Comparison of ENCODE assay signal across 8 mouse cellular contexts in the genomic region with DNA sequence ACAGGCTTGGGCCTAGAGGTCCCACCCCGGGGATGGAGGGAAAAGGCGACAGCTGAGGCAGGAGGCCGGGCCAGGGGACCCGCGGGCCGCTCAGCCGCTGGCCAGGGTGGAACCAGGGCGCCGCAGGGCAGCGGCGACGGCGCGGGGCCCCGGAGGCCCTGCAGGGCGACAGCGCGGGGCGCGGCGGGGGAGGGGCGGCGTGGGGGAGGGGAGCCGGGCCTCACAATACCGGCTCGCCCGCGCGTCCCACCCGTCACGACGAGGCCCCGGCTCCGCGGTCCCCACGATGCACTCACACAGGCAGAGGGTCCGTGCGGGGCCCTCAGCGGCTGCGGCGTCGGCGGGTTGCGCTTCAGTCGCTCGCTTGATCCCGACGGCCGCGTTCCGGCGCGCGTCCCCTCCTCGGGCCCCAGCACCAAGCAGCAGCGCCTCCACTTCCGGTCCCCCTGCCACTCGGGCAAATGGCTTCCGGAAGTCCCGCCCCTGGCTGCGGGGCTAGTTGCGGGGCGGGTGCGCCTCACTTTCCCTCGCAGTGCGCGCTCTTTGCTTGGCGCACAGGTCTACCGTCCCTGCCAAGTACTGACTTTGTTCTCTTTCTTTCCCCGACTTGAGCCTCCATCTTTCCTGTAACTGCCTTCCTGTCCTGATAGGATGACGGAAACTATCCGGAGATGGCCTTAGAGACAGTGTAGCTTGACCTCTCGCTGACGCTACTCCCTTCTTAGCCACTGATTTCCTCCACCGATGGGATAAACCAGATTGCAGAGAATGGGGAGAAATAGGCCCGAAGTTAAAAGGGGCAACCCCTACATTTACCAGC. TPM values are rescaled to one million over a fixed set of nuclear protein-coding genes. Genes with fewer than 3 reads are reported as not detected.
DNase-seq lines count a peak whose midpoint lies in the region; ATAC-seq and TF ChIP-seq lines count a peak whose summit lies in the region.

No protein-coding gene starts in this region.

- H3K4me2 ChIP-seq in heart, embryonic 11.5 days: peak overlapping the region; percentile 98
- H3K4me2 ChIP-seq in kidney, embryonic 16.5 days (replicated peaks; ENCODE audit: low read depth, low read length): peak overlapping the region; percentile 97
- peak overlapping the region; percentile 91 for H3K4me2 ChIP-seq in myocyte (ENCODE audit: low read depth)

- peaks cover 33% of the 10 kb centered on the region for H3K79me2 ChIP-seq in liver, adult 2 months (ENCODE audit: control insufficient read depth, insufficient read depth, low read length)
- H3K79me2 ChIP-seq in myocyte (ENCODE audit: control insufficient read depth, insufficient read depth): peaks cover 55% of the 10 kb centered on the region

- no peaks in the 10 kb centered on the region for H3K9me3 ChIP-seq in heart, embryonic 11.5 days (replicated peaks; ENCODE audit: control insufficient read depth, low read length)
- no peaks in the 10 kb centered on the region for H3K9me3 ChIP-seq in kidney, embryonic 16.5 days (ENCODE audit: low read length)

- no peaks in the 10 kb centered on the region for H3K36me3 ChIP-seq in heart, embryonic 11.5 days (ENCODE audit: control insufficient read depth, insufficient read depth, low read length)
- 0 out of 2 replicates have a peak, but pooled peaks cover 3% of the 10 kb centered on the region for H3K36me3 ChIP-seq in kidney, embryonic 16.5 days (ENCODE audit: insufficient read depth, low read length)
- no peaks in the 10 kb centered on the region for H3K36me3 ChIP-seq in liver, adult 2 months (ENCODE audit: control insufficient read depth, insufficient read depth, low read length)
- H3K36me3 ChIP-seq in myocyte (ENCODE audit: control insufficient read depth, insufficient read depth): no peaks in the 10 kb centered on the region
- H3K36me3 ChIP-seq in splenic B cell, adult 2 months (ENCODE audit: control insufficient read depth, insufficient read depth, low read length, poor library complexity, severe bottlenecking): no peaks in the 10 kb centered on the region

- ATAC-seq in heart, embryonic 11.5 days (replicated peaks; ENCODE audit: insufficient number of reproducible peaks, low FRiP score, low TSS enrichment): peak; percentile 88
- ATAC-seq in kidney, embryonic 16.5 days (ENCODE audit: low FRiP score, low TSS enrichment): peak; percentile 91

- DNase-seq in A20 (ENCODE audit: low read depth, low spot score): peak; percentile 94
- DNase-seq in liver, adult 2 months (ENCODE audit: extremely low read depth, low read depth, low spot score): peak; percentile 63
- DNase-seq in splenic B cell, adult 2 months (ENCODE audit: low read depth, low spot score): peak; percentile 88

- peaks cover 25% of the 10 kb centered on the region for H3K4me1 ChIP-seq in bone marrow macrophage, adult 2 months (ENCODE audit: control insufficient read depth, insufficient read depth, low read length)
- H3K4me1 ChIP-seq in embryonic fibroblast, embryonic 13.5 days (ENCODE audit: control insufficient read depth, insufficient read depth, low read length): peaks cover 5% of the 10 kb centered on the region
- H3K4me1 ChIP-seq in heart, embryonic 11.5 days (ENCODE audit: control insufficient read depth, insufficient read depth, low read length): peaks cover 11% of the 10 kb centered on the region
- H3K4me1 ChIP-seq in kidney, embryonic 16.5 days (ENCODE audit: insufficient read depth, low read length): peaks cover 25% of the 10 kb centered on the region
- H3K4me1 ChIP-seq in liver, adult 2 months (ENCODE audit: control insufficient read depth, insufficient read depth, low read length): peaks cover 9% of the 10 kb centered on the region

- peak overlapping the region; percentile 68 for H3ac ChIP-seq in myocyte (ENCODE audit: control insufficient read depth, insufficient read length)

- WGBS in heart, embryonic 11.5 days (ENCODE audit: insufficient replicate concordance): 0% methylated on average over 32 of the region's 76 CpGs
- WGBS in kidney, embryonic 16.5 days: under 1% methylated on average over 65 of the region's 76 CpGs
- under 1% methylated on average over 71 of the region's 76 CpGs for WGBS in liver, adult 2 months

- H3K27ac ChIP-seq in bone marrow macrophage, adult 2 months (ENCODE audit: insufficient read depth, low read depth, low read length): peak overlapping the region; percentile 78
- H3K27ac ChIP-seq in embryonic fibroblast, embryonic 13.5 days (ENCODE audit: insufficient read depth, low read length): peak overlapping the region; percentile 94
- peak overlapping the region; percentile 93 for H3K27ac ChIP-seq in heart, embryonic 11.5 days (ENCODE audit: low read depth, low read length)
- H3K27ac ChIP-seq in kidney, embryonic 16.5 days (ENCODE audit: low read length): peak overlapping the region; percentile 96
- H3K27ac ChIP-seq in liver, adult 2 months (replicated peaks; ENCODE audit: insufficient read depth, low read depth, low read length): peak overlapping the region; percentile 70

- no peak for TF ChIP-seq POLR2A in bone marrow macrophage, adult 2 months (IDR thresholded peaks at IDR 0.05; ENCODE audit: borderline replicate concordance, low read depth, low read length)
- peak; percentile 96 for TF ChIP-seq POLR2A in embryonic fibroblast, embryonic 13.5 days (IDR thresholded peaks at IDR 0.05; ENCODE audit: low read depth, low read length)
- TF ChIP-seq POLR2A in liver, adult 2 months (IDR thresholded peaks at IDR 0.05; ENCODE audit: extremely low read depth, insufficient read depth, low read length): peak; percentile 63; the same call in 1 of the 2 replicates
- TF ChIP-seq POLR2A in myocyte (IDR thresholded peaks at IDR 0.05; ENCODE audit: insufficient read length, low read depth): peak; percentile 93

- H3K9ac ChIP-seq in heart, embryonic 11.5 days (ENCODE audit: low read depth, low read length): peak overlapping the region; percentile 98
- peak overlapping the region; percentile 99 for H3K9ac ChIP-seq in kidney, embryonic 16.5 days (replicated peaks; ENCODE audit: low read length)
- H3K9ac ChIP-seq in liver, adult 2 months (ENCODE audit: low read depth, low read length): peak overlapping the region; percentile 97

- TF ChIP-seq CTCF in bone marrow macrophage, adult 2 months (IDR thresholded peaks at IDR 0.05; ENCODE audit: low read depth, low read length): no peak
- TF ChIP-seq CTCF in embryonic fibroblast, embryonic 13.5 days (IDR thresholded peaks at IDR 0.05; ENCODE audit: borderline replicate concordance, insufficient read depth, low read length): no peak
- no peak for TF ChIP-seq CTCF in liver, adult 2 months (IDR thresholded peaks at IDR 0.05; ENCODE audit: low read depth, low read length)

- peak overlapping the region; percentile 86 for H3K4me3 ChIP-seq in bone marrow macrophage, adult 2 months (ENCODE audit: insufficient read depth, low read length)
- peak overlapping the region; percentile 93 for H3K4me3 ChIP-seq in embryonic fibroblast, embryonic 13.5 days (ENCODE audit: insufficient read depth, low read length)
- peak overlapping the region; percentile 97 for H3K4me3 ChIP-seq in heart, embryonic 11.5 days (ENCODE audit: low read depth, low read length)
- peak overlapping the region; percentile 96 for H3K4me3 ChIP-seq in kidney, embryonic 16.5 days (ENCODE audit: low read length)
- H3K4me3 ChIP-seq in liver, adult 2 months (ENCODE audit: insufficient read depth, low read depth, low read length): peak overlapping the region; percentile 95
- H3K4me3 ChIP-seq in myocyte: peak overlapping the region; percentile 83

- no peaks in the 10 kb centered on the region for H3K27me3 ChIP-seq in heart, embryonic 11.5 days (ENCODE audit: control insufficient read depth, insufficient read depth, low read length)
- H3K27me3 ChIP-seq in kidney, embryonic 16.5 days (ENCODE audit: insufficient read depth, low read length): no peaks in the 10 kb centered on the region
- H3K27me3 ChIP-seq in liver, adult 2 months (ENCODE audit: control insufficient read depth, insufficient read depth, low read length): no peaks in the 10 kb centered on the region
- no peaks in the 10 kb centered on the region for H3K27me3 ChIP-seq in myocyte (ENCODE audit: control insufficient read depth, insufficient read depth, insufficient read length)
- H3K27me3 ChIP-seq in splenic B cell, adult 2 months (ENCODE audit: control insufficient read depth, insufficient read depth, low read length, poor library complexity, severe bottlenecking): no peaks in the 10 kb centered on the region

RNA-seq across cellular contexts. Expression of gene Pafah1b2, which starts 27.9 kb away (rescaled TPM):
- 41.0 and 44.9 TPM in 2 replicates for polyA plus RNA-seq in bone marrow macrophage, adult 2 months (2012; ENCODE audit: insufficient read depth, insufficient read length, missing spikeins)
- polyA plus RNA-seq in embryonic fibroblast, embryonic 13.5 days (2011; ENCODE audit: insufficient read length, low read depth, missing spikeins): 179 and 182 TPM in 2 replicates
- 155 and 163 TPM in 2 replicates for polyA plus RNA-seq in heart, embryonic 11.5 days (2014; fragmentation: Nextera tagmentation; extraction: Ambion mirVana)
- 166 and 173 TPM in 2 replicates for polyA plus RNA-seq in kidney, embryonic 16.5 days (2015; fragmentation: Nextera tagmentation; extraction: Ambion mirVana)
- total RNA-seq in liver, adult 2 months (2014; rRNA removed): 14.6 and 14.8 TPM in 2 replicates
- polyA plus RNA-seq in liver, adult 2 months (2012; rRNA removed): 12.0 and 14.2 TPM in 2 replicates
- polyA plus RNA-seq in myocyte (2012; fragmentation: generic; extraction: Trizol): 86.8 TPM

RNA-seq across cellular contexts. Expression of gene Sik3, which starts 28.0 kb away (rescaled TPM):
- 23.4 and 24.4 TPM in 2 replicates for polyA plus RNA-seq in bone marrow macrophage, adult 2 months (2012; ENCODE audit: insufficient read depth, insufficient read length, missing spikeins)
- 37.7 and 41.1 TPM in 2 replicates for polyA plus RNA-seq in embryonic fibroblast, embryonic 13.5 days (2011; ENCODE audit: insufficient read length, low read depth, missing spikeins)
- polyA plus RNA-seq in heart, embryonic 11.5 days (2014; fragmentation: Nextera tagmentation; extraction: Ambion mirVana): 10.0 and 10.1 TPM in 2 replicates
- polyA plus RNA-seq in kidney, embryonic 16.5 days (2015; fragmentation: Nextera tagmentation; extraction: Ambion mirVana): 5.2 and 5.6 TPM in 2 replicates
- 14.1 and 17.3 TPM in 2 replicates for total RNA-seq in liver, adult 2 months (2014; rRNA removed)
- 14.9 and 16.5 TPM in 2 replicates for polyA plus RNA-seq in liver, adult 2 months (2012; rRNA removed)
- polyA plus RNA-seq in myocyte (2012; fragmentation: generic; extraction: Trizol): 29.4 TPM

RNA-seq across cellular contexts. Expression of gene Sidt2, which starts 29.6 kb away (rescaled TPM):
- polyA plus RNA-seq in bone marrow macrophage, adult 2 months (2012; ENCODE audit: insufficient read depth, insufficient read length, missing spikeins): 110 and 122 TPM in 2 replicates
- polyA plus RNA-seq in embryonic fibroblast, embryonic 13.5 days (2011; ENCODE audit: insufficient read length, low read depth, missing spikeins): 153 and 185 TPM in 2 replicates
- 34.7 and 36.0 TPM in 2 replicates for polyA plus RNA-seq in heart, embryonic 11.5 days (2014; fragmentation: Nextera tagmentation; extraction: Ambion mirVana)
- polyA plus RNA-seq in kidney, embryonic 16.5 days (2015; fragmentation: Nextera tagmentation; extraction: Ambion mirVana): 44.5 and 45.8 TPM in 2 replicates
- 48.9 and 60.9 TPM in 2 replicates for total RNA-seq in liver, adult 2 months (2014; rRNA removed)
- 330 and 511 TPM in 2 replicates for polyA plus RNA-seq in liver, adult 2 months (2012; rRNA removed)
- 59.9 TPM for polyA plus RNA-seq in myocyte (2012; fragmentation: generic; extraction: Trizol)

RNA-seq across cellular contexts. Expression of gene Tagln, which starts 48.8 kb away (rescaled TPM):
- 7.1 and 9.9 TPM in 2 replicates for polyA plus RNA-seq in bone marrow macrophage, adult 2 months (2012; ENCODE audit: insufficient read depth, insufficient read length, missing spikeins)
- polyA plus RNA-seq in embryonic fibroblast, embryonic 13.5 days (2011; ENCODE audit: insufficient read length, low read depth, missing spikeins): 1,824 and 2,709 TPM in 2 replicates
- 365 and 386 TPM in 2 replicates for polyA plus RNA-seq in heart, embryonic 11.5 days (2014; fragmentation: Nextera tagmentation; extraction: Ambion mirVana)
- 92.3 and 154 TPM in 2 replicates for polyA plus RNA-seq in kidney, embryonic 16.5 days (2015; fragmentation: Nextera tagmentation; extraction: Ambion mirVana)
- total RNA-seq in liver, adult 2 months (2014; rRNA removed): 5.3 and 5.4 TPM in 2 replicates
- polyA plus RNA-seq in liver, adult 2 months (2012; rRNA removed): 6.3 and 7.2 TPM in 2 replicates
- polyA plus RNA-seq in myocyte (2012; fragmentation: generic; extraction: Trizol): 142 TPM

Comparison
In these comparisons a context has a peak if more than half of its experiments do, and no peak if none do; other contexts are left out.
1. Peak in every context shown above with its lines: DNase-seq, ATAC-seq, H3K4me3 ChIP-seq and H3K27ac ChIP-seq.